Mouse (Mus musculus): Measurements from ENCODE around the gene Pafah1b1.

Pafah1b1 gene

DNA sequence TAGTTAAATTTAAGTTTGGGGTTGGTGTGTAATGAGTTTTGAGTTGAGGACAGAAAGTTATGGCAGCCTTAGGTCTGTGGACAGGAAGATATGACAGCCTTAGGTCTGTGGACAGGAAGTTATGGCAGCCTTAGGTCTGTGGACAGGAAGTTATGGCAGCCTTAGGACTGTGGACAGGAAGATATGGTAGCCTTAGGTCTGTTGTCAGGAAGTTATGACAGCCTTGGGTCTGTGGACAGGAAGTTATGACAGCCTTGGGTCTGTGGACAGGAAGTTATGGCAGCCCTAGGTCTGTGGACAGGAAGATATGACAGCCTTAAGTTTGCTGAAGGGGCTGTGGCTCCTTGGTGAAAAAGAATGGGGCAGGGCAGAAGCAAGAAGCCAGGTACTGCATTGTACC is 99.1 kb downstream of the Pafah1b1 start:
- no peak for DNase-seq (ENCODE audit: low read depth in 2 of 2, low spot score in 2 of 2)

All from CD8-positive naive resting alpha-beta T cell, adult 2 months (primary cell).